Mouse (Mus musculus): ENCODE measurements at regions not wholly inside any gene's neighbourhood (a gene's known extent, or its start where the extent isn't known, plus 50 kb on each side); places are given as distances from the start of the nearest gene placed in this dataset.

DNA sequence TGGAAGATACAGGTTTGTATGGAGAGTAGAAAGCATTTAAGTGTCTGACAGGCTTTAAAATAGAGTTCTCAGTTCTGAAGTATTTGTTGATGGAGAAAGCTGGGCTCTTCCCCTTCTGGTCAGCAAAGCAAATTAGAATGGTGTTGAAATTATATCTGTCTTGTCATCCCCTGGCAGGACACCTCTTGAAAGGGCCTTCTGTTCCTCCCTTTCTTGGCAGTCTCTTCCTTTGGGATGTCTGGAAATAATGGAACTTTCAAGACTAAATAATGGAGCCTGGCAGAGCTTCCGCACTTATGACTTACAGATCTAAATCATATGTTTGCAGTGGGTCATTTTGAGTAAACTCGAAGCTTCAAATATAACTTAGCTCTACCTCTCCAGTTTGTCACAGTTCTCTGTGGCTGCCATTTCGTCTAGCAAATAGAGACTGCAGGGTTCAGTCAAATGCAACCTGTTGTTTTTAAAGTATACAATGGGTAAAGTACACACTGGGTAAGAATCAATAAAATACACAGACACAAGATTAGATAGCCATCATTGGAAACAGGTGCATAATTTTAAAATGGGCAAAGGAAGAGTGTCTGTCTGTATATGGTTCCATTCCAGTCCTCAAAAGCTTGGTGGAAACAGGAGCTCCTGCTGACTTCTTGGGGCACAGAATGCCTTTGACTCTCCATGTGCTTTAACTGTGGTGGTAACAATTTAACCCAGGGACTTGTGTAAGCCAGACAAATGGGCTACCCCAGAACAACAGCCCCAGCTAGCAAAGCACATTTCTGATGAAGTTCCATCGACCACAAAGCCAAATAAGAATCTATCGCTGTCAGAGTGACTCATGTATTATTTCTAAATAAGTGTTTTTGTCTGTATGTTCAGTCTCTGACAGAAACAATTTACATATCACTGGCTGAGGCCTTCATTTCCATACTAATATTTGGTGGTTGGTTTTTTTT, 3524.4 kb upstream of the Gm7489 start:
- no peaks in the 10 kb centered on the region for H3K27me3 ChIP-seq
- no peaks in the 10 kb centered on the region for H3K36me3 ChIP-seq
- H3K4me3 ChIP-seq: no peak overlapping the region
- H3K4me1 ChIP-seq: peaks cover 4% of the 10 kb centered on the region
- H3K9me3 ChIP-seq: no peaks in the 10 kb centered on the region
- H3K4me2 ChIP-seq (replicated peaks): no peak overlapping the region
- WGBS: 83% methylated on average over 5 of the region's 5 CpGs
- ATAC-seq (ENCODE audit: low FRiP score, low read depth): no peak
- no peak overlapping the region for H3K9ac ChIP-seq
- H3K27ac ChIP-seq: no peak overlapping the region

DNA sequence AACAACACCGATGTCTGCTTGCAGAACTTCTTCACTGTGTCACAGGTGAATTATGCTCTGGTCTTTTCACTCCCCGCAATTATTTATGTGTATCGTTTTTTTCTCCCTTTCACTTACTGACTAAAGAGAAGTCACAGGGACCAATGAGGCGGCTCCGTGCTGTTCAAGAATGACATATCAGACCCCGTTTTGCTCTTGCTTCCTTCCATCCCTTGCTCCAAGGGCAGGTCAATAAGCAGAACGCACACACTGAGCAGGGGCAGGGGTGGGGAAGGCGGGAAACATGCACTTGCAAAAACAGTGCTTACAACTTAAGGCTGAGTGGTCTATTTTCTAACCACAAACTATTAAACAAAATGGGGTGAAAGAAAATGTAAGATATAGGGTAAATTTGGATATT, 3523.4 kb upstream of the Gm7489 start:
- Histone ChIP-seq H3K27me3 (no peaks in the 10 kb centered on the region), H3K4me3 (no peak overlapping the region), H3K4me1 (peaks cover 4% of the 10 kb centered on the region), H3K36me3 (no peaks in the 10 kb centered on the region), H3K9ac (no peak overlapping the region), H3K27ac (no peak overlapping the region), H3K9me3 (no peaks in the 10 kb centered on the region), H3K4me2 (replicated peaks) (no peak overlapping the region)
- no peak for ATAC-seq (ENCODE audit: low FRiP score, low read depth)
- WGBS: 81% methylated on average over 8 of the region's 8 CpGs

DNA sequence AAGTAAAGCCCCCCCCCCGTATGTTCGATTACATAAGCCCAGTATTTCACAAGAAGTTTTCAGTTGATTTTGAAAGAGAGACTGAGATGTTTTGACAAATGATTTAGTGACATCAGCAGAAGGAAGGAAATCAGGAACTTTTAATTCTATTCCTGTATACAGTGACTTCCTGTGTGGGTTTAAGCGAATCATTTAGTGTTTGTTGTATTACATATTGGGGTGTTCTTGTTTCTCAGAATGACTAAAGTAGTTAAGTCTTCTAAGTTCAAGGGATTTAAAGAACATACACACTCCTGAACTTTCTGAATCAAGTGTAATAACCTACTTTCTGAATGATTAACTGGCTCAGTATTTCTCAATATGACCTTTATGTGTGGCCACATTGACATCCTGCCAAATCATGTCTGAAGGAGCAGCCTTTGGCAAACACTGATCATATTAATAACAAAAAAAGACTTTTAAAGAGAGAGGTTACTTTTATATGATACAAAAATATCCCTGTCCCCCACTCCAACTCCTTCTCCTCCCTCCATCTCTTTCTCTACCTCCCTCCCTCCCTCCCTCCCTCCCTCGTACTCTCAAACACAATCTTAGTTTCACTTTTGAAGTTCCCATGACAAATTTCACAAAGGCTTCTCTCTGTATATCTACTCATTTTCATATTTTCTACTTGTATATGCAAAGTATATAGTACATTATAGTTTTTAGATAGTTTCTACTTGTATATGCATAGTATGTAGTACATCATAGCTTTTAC, 3522.8 kb upstream of the Gm7489 start:
- Histone ChIP-seq H3K9ac (no peak overlapping the region), H3K4me1 (peaks cover 4% of the 10 kb centered on the region), H3K27me3 (no peaks in the 10 kb centered on the region), H3K4me3 (no peak overlapping the region), H3K4me2 (replicated peaks) (no peak overlapping the region), H3K27ac (no peak overlapping the region), H3K9me3 (no peaks in the 10 kb centered on the region), H3K36me3 (no peaks in the 10 kb centered on the region)
- ATAC-seq (ENCODE audit: low FRiP score, low read depth): no peak
- 83% methylated on average over 4 of the region's 4 CpGs for WGBS

DNA sequence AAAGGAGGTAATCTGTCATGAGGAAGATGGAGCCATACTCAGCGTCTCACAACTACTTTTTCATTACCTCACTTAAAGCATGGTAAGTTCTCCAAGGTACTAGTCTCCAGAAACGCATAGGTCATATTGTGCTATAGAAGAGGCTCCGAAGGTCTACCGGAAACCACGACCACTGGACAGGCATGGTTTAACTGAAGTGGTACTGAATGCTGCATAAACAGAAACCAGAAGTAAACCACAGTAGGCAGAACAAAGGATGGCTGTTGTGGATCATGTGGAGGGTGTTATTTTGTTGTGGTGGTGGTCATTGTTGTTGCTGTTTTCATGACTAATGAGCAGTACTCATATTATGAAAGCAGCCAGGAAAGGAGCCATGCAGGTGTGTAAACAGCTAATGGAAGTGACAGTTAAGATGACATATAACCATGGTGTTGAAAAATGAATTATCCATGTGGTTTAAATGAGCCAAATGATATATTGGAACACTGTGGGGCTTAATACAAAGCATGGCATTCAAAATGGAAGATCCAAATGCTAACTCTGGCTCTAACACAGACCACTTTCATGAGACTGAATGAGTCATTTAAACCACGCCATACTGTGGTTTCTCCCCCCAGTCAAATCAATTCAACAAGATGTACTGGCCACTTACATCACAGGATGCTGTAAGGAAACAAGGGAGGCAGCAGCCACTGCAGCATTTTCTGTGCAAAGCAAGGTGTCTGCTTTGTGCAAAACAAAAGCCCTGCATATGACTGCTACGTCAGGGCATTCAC, 3484.5 kb upstream of the Gm7489 start:
- ATAC-seq (ENCODE audit: low FRiP score, low read depth): no peak
- H3K4me1 ChIP-seq: no peaks in the 10 kb centered on the region
- H3K27ac ChIP-seq: no peak overlapping the region
- H3K27me3 ChIP-seq: no peaks in the 10 kb centered on the region
- 84% methylated on average over 7 of the region's 7 CpGs for WGBS
- no peaks in the 10 kb centered on the region for H3K9me3 ChIP-seq
- H3K9ac ChIP-seq: no peak overlapping the region
- H3K36me3 ChIP-seq: no peaks in the 10 kb centered on the region
- H3K4me2 ChIP-seq (replicated peaks): no peak overlapping the region
- H3K4me3 ChIP-seq: no peak overlapping the region

DNA sequence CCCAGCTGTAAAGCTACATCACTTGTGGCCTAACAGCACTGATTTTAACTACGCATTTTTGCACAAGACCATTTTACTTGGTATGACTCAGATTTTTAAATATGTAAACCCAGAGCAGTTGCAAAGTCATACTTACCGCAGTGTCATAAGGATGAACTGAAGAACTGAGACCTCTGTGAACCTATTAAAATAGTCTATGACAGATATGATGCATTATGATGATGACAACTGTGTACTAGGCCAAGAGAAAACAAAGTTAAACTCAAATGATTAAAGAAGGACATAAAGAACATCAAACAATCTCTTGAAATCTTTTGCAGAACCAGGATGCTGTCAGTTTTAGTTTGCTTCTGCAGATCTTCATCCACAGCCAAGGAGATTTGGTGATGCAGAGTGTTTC, 3483.3 kb upstream of the Gm7489 start:
- H3K9ac ChIP-seq: no peak overlapping the region
- H3K4me2 ChIP-seq (replicated peaks): no peak overlapping the region
- no peaks in the 10 kb centered on the region for H3K36me3 ChIP-seq
- H3K9me3 ChIP-seq: no peaks in the 10 kb centered on the region
- WGBS: 90% methylated on average over 2 of the region's 2 CpGs
- no peak overlapping the region for H3K4me3 ChIP-seq
- no peaks in the 10 kb centered on the region for H3K4me1 ChIP-seq
- no peak for ATAC-seq (ENCODE audit: low FRiP score, low read depth)
- no peaks in the 10 kb centered on the region for H3K27me3 ChIP-seq
- no peak overlapping the region for H3K27ac ChIP-seq

DNA sequence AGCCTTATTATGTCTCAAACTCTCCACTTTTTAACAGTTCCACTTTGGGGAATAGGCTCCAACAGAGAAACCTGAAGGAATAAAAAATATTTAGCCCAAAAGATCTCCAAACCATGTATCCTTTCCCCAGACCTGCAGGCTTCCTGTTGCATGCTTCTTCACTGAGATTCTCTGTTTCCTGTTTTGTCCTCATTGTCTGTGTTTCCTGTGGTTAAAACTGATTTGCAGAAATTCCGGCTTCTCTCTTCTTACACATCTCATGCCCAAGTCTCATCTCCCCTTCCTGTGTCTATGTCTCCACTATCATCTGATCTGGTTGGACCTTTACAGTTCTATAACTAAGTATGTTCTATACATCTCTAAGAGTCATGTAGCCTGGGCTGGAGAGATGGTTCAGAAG, 3482.2 kb upstream of the Gm7489 start:
- Histone ChIP-seq H3K27ac (no peak overlapping the region), H3K4me2 (replicated peaks) (no peak overlapping the region), H3K36me3 (no peaks in the 10 kb centered on the region), H3K4me1 (no peaks in the 10 kb centered on the region), H3K9me3 (no peaks in the 10 kb centered on the region), H3K9ac (no peak overlapping the region), H3K27me3 (no peaks in the 10 kb centered on the region), H3K4me3 (no peak overlapping the region)
- 83% methylated on average over 1 of the region's 1 CpGs for WGBS
- no peak for ATAC-seq (ENCODE audit: low FRiP score, low read depth)

DNA sequence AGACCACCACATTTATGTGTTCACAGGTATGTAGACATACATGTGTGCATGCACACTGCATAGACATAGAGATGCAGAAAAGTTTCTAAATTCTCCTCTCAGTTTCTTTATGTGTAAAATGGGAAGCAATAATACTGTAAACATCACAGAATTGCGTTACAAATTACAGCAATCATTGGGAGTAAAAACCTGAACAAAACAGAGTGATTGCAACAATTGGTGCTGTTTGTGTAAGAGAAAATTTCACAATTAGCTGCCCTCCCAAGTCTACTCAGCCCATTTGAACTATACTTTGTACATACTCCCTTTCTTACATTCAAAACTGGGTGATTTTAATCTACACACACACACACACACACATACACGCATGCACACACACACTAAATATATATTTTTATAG, 3480.8 kb upstream of the Gm7489 start:
- no peak overlapping the region for H3K27ac ChIP-seq
- no peak for ATAC-seq (ENCODE audit: low FRiP score, low read depth)
- H3K36me3 ChIP-seq: no peaks in the 10 kb centered on the region
- H3K4me3 ChIP-seq: no peak overlapping the region
- no peaks in the 10 kb centered on the region for H3K9me3 ChIP-seq
- H3K4me2 ChIP-seq (replicated peaks): no peak overlapping the region
- H3K9ac ChIP-seq: no peak overlapping the region
- no peaks in the 10 kb centered on the region for H3K4me1 ChIP-seq
- no peaks in the 10 kb centered on the region for H3K27me3 ChIP-seq
- 88% methylated on average over 2 of the region's 2 CpGs for WGBS

DNA sequence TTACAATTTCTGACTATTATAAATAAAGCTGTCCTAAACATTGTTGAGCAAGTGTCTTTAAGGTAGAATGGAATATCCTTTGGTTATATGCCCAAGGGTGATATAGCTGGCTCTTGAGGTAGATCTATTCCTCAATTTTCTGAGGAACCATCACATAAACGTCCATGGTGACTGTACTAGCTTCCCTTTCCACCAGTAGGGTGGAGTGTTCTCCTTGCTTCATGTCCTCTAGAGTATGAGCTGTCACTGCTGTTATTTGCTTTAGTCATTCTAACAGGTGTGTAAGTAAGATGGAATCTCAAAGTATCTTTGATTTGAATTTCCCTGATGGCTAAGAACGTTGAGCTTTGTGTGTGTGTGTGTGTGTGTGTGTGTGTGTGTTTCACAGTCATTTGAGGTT, 3475.7 kb upstream of the Gm7489 start:
- no peak overlapping the region for H3K4me3 ChIP-seq
- H3K27ac ChIP-seq: no peak overlapping the region
- no peaks in the 10 kb centered on the region for H3K4me1 ChIP-seq
- WGBS: 60% methylated on average over 2 of the region's 2 CpGs
- H3K27me3 ChIP-seq: no peaks in the 10 kb centered on the region
- H3K36me3 ChIP-seq: no peaks in the 10 kb centered on the region
- peaks cover 4% of the 10 kb centered on the region for H3K9me3 ChIP-seq
- H3K4me2 ChIP-seq (replicated peaks): no peak overlapping the region
- ATAC-seq (ENCODE audit: low FRiP score, low read depth): no peak
- H3K9ac ChIP-seq: no peak overlapping the region

DNA sequence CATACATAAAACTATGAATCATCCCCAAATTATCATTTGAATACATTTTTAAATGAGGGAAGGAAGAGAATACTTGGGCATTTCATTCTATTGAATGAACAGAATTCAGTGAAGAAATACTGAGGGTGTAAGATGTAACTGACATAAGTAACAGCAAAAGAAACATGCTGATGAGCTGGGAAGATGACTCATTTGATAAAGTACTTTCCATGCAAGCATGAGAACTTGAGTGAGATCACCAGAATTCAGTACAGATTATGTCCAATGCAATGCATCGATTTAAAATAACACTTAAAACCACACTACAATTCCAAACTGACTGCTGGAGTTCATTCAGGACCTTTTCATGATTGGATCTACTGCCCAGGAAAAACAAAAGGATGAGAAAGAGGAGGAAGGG, 3467.1 kb upstream of the Gm7489 start:
- ATAC-seq (ENCODE audit: low FRiP score, low read depth): no peak
- no peaks in the 10 kb centered on the region for H3K4me1 ChIP-seq
- H3K4me3 ChIP-seq: no peak overlapping the region
- no peaks in the 10 kb centered on the region for H3K27me3 ChIP-seq
- 86% methylated on average over 1 of the region's 1 CpGs for WGBS
- no peaks in the 10 kb centered on the region; the same call in 1 of the 2 replicates for H3K9me3 ChIP-seq
- no peak overlapping the region for H3K9ac ChIP-seq
- no peaks in the 10 kb centered on the region for H3K36me3 ChIP-seq
- H3K27ac ChIP-seq: no peak overlapping the region
- H3K4me2 ChIP-seq (replicated peaks): no peak overlapping the region

DNA sequence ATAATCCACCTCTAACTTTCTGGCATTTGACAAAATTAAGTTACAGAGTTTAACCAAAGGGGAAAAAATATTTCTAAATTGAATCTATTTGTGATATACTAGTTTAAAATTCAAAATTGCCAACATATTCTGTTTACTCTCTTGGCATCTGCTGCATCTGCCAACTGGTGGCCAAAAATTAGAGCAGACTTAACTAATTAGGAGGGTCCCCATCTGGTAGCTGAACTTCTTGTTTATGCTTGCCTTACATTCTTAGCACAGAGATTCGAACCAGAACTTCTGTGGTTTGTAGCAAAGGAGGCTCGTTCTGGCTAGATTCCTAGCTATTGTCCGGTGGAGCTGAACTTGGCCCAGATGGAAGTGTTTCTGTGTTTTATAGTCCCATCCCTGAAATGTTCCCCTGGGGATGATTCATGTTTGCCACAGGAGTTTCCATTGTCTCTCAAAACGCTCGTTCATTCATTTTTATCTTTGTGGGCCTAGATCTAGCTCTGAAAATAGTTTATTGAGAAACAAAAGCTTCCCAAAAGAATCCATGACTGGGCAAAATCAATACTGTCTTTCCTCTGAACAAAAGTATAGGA, 3461.5 kb upstream of the Gm7489 start:
- Histone ChIP-seq H3K9me3 (no peaks in the 10 kb centered on the region; the same call in 1 of the 2 replicates), H3K27ac (no peak overlapping the region), H3K4me2 (replicated peaks) (no peak overlapping the region), H3K9ac (no peak overlapping the region), H3K27me3 (no peaks in the 10 kb centered on the region), H3K4me3 (no peak overlapping the region), H3K4me1 (no peaks in the 10 kb centered on the region), H3K36me3 (no peaks in the 10 kb centered on the region)
- 61% methylated on average over 5 of the region's 5 CpGs for WGBS
- ATAC-seq (ENCODE audit: low FRiP score, low read depth): no peak

DNA sequence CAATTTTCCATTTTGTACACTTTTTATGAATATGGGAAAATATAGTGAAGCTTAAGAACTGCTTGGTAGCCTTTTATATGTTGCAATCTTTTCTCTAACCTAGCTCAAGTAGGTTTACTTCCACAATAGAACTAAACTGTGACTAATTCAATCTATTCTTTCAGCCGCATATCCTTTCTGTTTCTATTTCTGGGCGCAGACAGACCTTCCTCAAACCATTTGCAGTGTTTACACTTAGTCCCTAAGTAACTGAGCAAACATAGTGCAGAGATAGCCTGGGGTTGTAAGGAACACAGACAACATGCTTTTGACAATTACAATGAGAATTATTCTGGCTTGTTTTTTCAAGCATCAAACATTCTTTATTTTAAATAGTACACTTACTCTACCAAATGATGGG, 3435.1 kb upstream of the Gm7489 start:
- H3K36me3 ChIP-seq: no peaks in the 10 kb centered on the region
- no peak for ATAC-seq (ENCODE audit: low FRiP score, low read depth)

DNA sequence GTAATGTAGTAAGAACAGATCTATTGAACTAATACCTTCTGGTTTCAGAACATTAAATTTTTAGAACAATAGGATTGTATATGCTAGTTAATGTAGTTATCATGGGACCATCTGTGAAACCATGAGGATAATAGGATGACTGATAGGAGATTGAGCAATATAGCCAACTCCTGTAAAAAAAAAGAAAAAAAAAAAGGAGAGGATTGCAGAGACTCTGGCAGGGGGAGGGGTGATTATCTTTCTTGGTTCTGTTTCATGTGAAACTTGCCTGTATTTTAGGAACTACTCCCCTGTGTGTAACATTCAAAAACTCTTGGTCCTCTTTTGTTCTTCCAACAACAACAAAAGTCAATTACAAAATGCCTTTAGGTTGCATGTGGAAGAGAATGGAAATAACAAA, 3412.1 kb upstream of the Gm7489 start:
- Histone ChIP-seq H3K9ac (no peak overlapping the region), H3K4me2 (replicated peaks) (no peak overlapping the region), H3K4me3 (no peak overlapping the region), H3K4me1 (no peaks in the 10 kb centered on the region), H3K27me3 (no peaks in the 10 kb centered on the region), H3K36me3 (no peaks in the 10 kb centered on the region), H3K27ac (no peak overlapping the region), H3K9me3 (no peaks in the 10 kb centered on the region)
- ATAC-seq (ENCODE audit: low FRiP score, low read depth): no peak

More for the DNA sequence above, 3435.1 kb upstream of the Gm7489 start:
- no peaks in the 10 kb centered on the region for H3K27me3 ChIP-seq
- no peak overlapping the region for H3K4me3 ChIP-seq
- no peak overlapping the region for H3K9ac ChIP-seq
- no peaks in the 10 kb centered on the region for H3K4me1 ChIP-seq
- no peak overlapping the region for H3K27ac ChIP-seq
- no peak overlapping the region for H3K4me2 ChIP-seq (replicated peaks)
- H3K9me3 ChIP-seq: no peaks in the 10 kb centered on the region
- WGBS: 83% methylated on average over 2 of the region's 2 CpGs
